Comparison of ENCODE assay signal across 17 mouse cellular contexts in the genomic region with DNA sequence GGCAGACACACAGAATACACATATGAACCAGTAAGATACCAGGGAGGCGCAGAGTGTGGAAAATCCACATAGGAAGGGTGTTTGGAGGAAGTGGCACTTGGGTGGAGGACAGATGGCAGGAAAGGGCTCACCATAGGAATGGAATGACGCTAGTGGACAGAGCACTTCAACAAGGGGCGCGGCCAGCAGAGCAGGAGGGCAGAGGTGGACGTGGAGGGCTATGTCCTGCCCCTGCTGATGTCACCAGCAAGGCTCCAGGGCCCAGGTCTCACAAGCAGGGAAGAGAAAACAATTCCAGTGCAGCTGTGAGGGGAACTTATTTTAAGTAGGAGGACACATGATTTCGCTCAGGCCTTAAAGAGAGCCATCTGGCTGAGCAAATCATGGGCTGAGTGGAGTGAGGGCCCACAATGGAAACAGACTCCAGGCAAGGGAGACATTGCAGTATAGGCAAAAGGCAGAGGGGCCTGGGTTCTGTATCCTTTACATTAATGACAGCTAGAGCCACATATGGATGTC. TPM values are rescaled to one million over a fixed set of nuclear protein-coding genes. Genes with fewer than 3 reads are reported as not detected.
DNase-seq lines count a peak whose midpoint lies in the region; ATAC-seq and TF ChIP-seq lines count a peak whose summit lies in the region.
"Had no signal": no experiment of that assay in that cellular context is flagged by ENCODE, and none has a peak within 500 bp of the region (broad histone marks: within the 10 kb centered on the region; RNA-seq: fewer than 3 reads in every experiment).

No protein-coding gene starts in this region.

- no peak for ATAC-seq in heart, embryonic 12.5 days (ENCODE audit: insufficient number of reproducible peaks, low FRiP score)
- ATAC-seq in embryonic facial prominence, embryonic 13.5 days (ENCODE audit: insufficient number of reproducible peaks, insufficient read depth, low FRiP score, low TSS enrichment, low read depth), result no peak
- peak; percentile 83 for ATAC-seq in lung, postnatal 0 days
- ATAC-seq in hindbrain, embryonic 13.5 days (ENCODE audit: low FRiP score), result no peak
- ATAC-seq in hindbrain, embryonic 14.5 days (ENCODE audit: low FRiP score), result no peak
- ATAC-seq: inflammation-experienced regulatory T-cells, adult 6 months; midbrain, embryonic 16.5 days had no signal

- no peak overlapping the region for H3K4me2 ChIP-seq in heart, embryonic 12.5 days
- H3K4me2 ChIP-seq in embryonic facial prominence, embryonic 13.5 days, result no peak overlapping the region
- H3K4me2 ChIP-seq in lung, postnatal 0 days (replicated peaks; ENCODE audit: low read depth, low read length), result no peak overlapping the region
- no peak overlapping the region for H3K4me2 ChIP-seq in hindbrain, embryonic 13.5 days
- H3K4me2 ChIP-seq in hindbrain, embryonic 14.5 days (replicated peaks), result no peak overlapping the region
- H3K4me2 ChIP-seq: liver, embryonic 13.5 days; neural tube, embryonic 12.5 days had no signal

- no peak for TF ChIP-seq CTCF in lung, postnatal 0 days (IDR thresholded peaks at IDR 0.05)

- 57% methylated on average over 6 of the region's 6 CpGs for WGBS in heart, embryonic 12.5 days
- WGBS in embryonic facial prominence, embryonic 13.5 days, result 68% methylated on average over 6 of the region's 6 CpGs
- 56% methylated on average over 6 of the region's 6 CpGs for WGBS in lung, postnatal 0 days
- WGBS in hindbrain, embryonic 13.5 days, result 80% methylated on average over 6 of the region's 6 CpGs
- 74% methylated on average over 6 of the region's 6 CpGs for WGBS in hindbrain, embryonic 14.5 days

- peaks cover 35% of the 10 kb centered on the region for H3K4me1 ChIP-seq in heart, embryonic 12.5 days (replicated peaks)
- H3K4me1 ChIP-seq in embryonic facial prominence, embryonic 13.5 days, result peaks cover 18% of the 10 kb centered on the region; the same call in 1 of the 2 replicates
- H3K4me1 ChIP-seq in lung, postnatal 0 days (ENCODE audit: insufficient read depth, low read depth, low read length), result no peaks in the 10 kb centered on the region; the same call in 1 of the 2 replicates
- peaks cover 4% of the 10 kb centered on the region; the same call in 1 of the 2 replicates for H3K4me1 ChIP-seq in hindbrain, embryonic 13.5 days (replicated peaks)
- H3K4me1 ChIP-seq in hindbrain, embryonic 14.5 days (replicated peaks; ENCODE audit: control insufficient read depth, insufficient read depth, low read length), result no peaks in the 10 kb centered on the region
- H3K4me1 ChIP-seq: neural tube, embryonic 12.5 days had no signal

- TF ChIP-seq EP300 in lung, postnatal 0 days (IDR thresholded peaks at IDR 0.05), result peak; percentile 77

- H3K27ac ChIP-seq in heart, embryonic 12.5 days (ENCODE audit: poor library complexity, severe bottlenecking), result 0 out of 2 replicates have a peak overlapping the region, but pooled peaks have one; percentile 45
- H3K27ac ChIP-seq in embryonic facial prominence, embryonic 13.5 days, result peak overlapping the region; percentile 44
- peak overlapping the region; percentile 81 for H3K27ac ChIP-seq in lung, postnatal 0 days (ENCODE audit: low read length)
- no peak overlapping the region for H3K27ac ChIP-seq in hindbrain, embryonic 13.5 days
- H3K27ac ChIP-seq in hindbrain, embryonic 14.5 days, result no peak overlapping the region
- H3K27ac ChIP-seq: liver, embryonic 13.5 days; neural tube, embryonic 12.5 days had no signal

- H3K36me3 ChIP-seq in heart, embryonic 12.5 days, result peaks cover 41% of the 10 kb centered on the region
- peaks cover 61% of the 10 kb centered on the region for H3K36me3 ChIP-seq in embryonic facial prominence, embryonic 13.5 days
- H3K36me3 ChIP-seq in lung, postnatal 0 days (ENCODE audit: insufficient read depth, low read length), result peaks cover 6% of the 10 kb centered on the region; the same call in 1 of the 2 replicates
- peaks cover 9% of the 10 kb centered on the region for H3K36me3 ChIP-seq in hindbrain, embryonic 13.5 days
- no peaks in the 10 kb centered on the region; the same call in 1 of the 2 replicates for H3K36me3 ChIP-seq in hindbrain, embryonic 14.5 days (replicated peaks; ENCODE audit: control insufficient read depth, insufficient read depth)

- H3K4me3 ChIP-seq in heart, embryonic 12.5 days, result no peak overlapping the region
- no peak overlapping the region for H3K4me3 ChIP-seq in embryonic facial prominence, embryonic 13.5 days
- H3K4me3 ChIP-seq in lung, postnatal 0 days (ENCODE audit: low read depth, low read length), result no peak overlapping the region
- H3K4me3 ChIP-seq in hindbrain, embryonic 13.5 days, result no peak overlapping the region
- H3K4me3 ChIP-seq in hindbrain, embryonic 14.5 days (replicated peaks; ENCODE audit: low read length), result no peak overlapping the region
- H3K4me3 ChIP-seq: liver, embryonic 13.5 days; neural tube, embryonic 12.5 days had no signal

- H3K27me3 ChIP-seq in heart, embryonic 12.5 days (replicated peaks), result no peaks in the 10 kb centered on the region
- H3K27me3 ChIP-seq in embryonic facial prominence, embryonic 13.5 days, result no peaks in the 10 kb centered on the region
- H3K27me3 ChIP-seq in lung, postnatal 0 days (replicated peaks; ENCODE audit: insufficient read depth, low read length), result no peaks in the 10 kb centered on the region
- H3K27me3 ChIP-seq in hindbrain, embryonic 13.5 days, result no peaks in the 10 kb centered on the region
- H3K27me3 ChIP-seq in hindbrain, embryonic 14.5 days (ENCODE audit: control insufficient read depth, insufficient read depth, low read length), result no peaks in the 10 kb centered on the region
- H3K27me3 ChIP-seq: liver, embryonic 13.5 days; neural tube, embryonic 12.5 days had no signal

- intact Hi-C loops in heart, postnatal 36 days (cut with DNase I), result loop anchor here (5.0 kb wide), 1 partner anchor 67 kb away; a partner anchor contains a TSS

- no peaks in the 10 kb centered on the region for H3K9me3 ChIP-seq in heart, embryonic 12.5 days (replicated peaks)
- no peaks in the 10 kb centered on the region for H3K9me3 ChIP-seq in embryonic facial prominence, embryonic 13.5 days
- H3K9me3 ChIP-seq in lung, postnatal 0 days (ENCODE audit: low read length), result no peaks in the 10 kb centered on the region
- H3K9me3 ChIP-seq in hindbrain, embryonic 13.5 days, result no peaks in the 10 kb centered on the region
- H3K9me3 ChIP-seq in hindbrain, embryonic 14.5 days (ENCODE audit: control insufficient read depth, low read length), result no peaks in the 10 kb centered on the region
- H3K9me3 ChIP-seq: G1E; liver, embryonic 13.5 days; neural tube, embryonic 12.5 days had no signal

- H3K9ac ChIP-seq in heart, embryonic 12.5 days, result no peak overlapping the region
- H3K9ac ChIP-seq in embryonic facial prominence, embryonic 13.5 days, result 0 out of 2 replicates have a peak overlapping the region, but pooled peaks have one; percentile 21
- H3K9ac ChIP-seq in lung, postnatal 0 days (replicated peaks; ENCODE audit: low read depth), result no peak overlapping the region
- no peak overlapping the region for H3K9ac ChIP-seq in hindbrain, embryonic 13.5 days
- no peak overlapping the region for H3K9ac ChIP-seq in hindbrain, embryonic 14.5 days
- H3K9ac ChIP-seq: liver, embryonic 13.5 days; neural tube, embryonic 12.5 days had no signal

- DNase-seq in heart, postnatal 36 days, result no peak
- peak; percentile 20 for DNase-seq in MN1 (ENCODE audit: low spot score)
- peak; percentile 87 for DNase-seq in lung, postnatal 0 days (ENCODE audit: low spot score)
- DNase-seq in embryo, embryonic 11 days, result no peak
- DNase-seq in hindbrain, embryonic 14.5 days (ENCODE audit: low spot score), result no peak
- DNase-seq: adrenal gland, adult 8-10 months; cerebellum, adult 8-10 months; layer of hippocampus, adult 9-11 months; liver, embryonic 13.5 days; thymus, postnatal 36 days had no signal

RNA-seq across cellular contexts. Expression of a gene that starts 58.9 kb away (rescaled TPM):
- 0.99 and 1.1 TPM in 2 replicates for polyA plus RNA-seq in heart, embryonic 12.5 days (2016; fragmentation: Nextera tagmentation; extraction: Ambion mirVana)
- total RNA-seq in heart, postnatal 36 days (2021), result 1 to 10 TPM in 1 of 2 experiments, under 1 TPM in 1; 0.92 to 1.6 TPM
- polyA plus RNA-seq in embryonic facial prominence, embryonic 13.5 days (2015; fragmentation: Nextera tagmentation; extraction: Ambion mirVana), result 2.6 and 2.7 TPM in 2 replicates
- polyA plus RNA-seq in lung, postnatal 0 days (2015; fragmentation: Nextera tagmentation; extraction: Ambion mirVana), result 8.4 and 10.3 TPM in 2 replicates
- 2.6 and 3.5 TPM in 2 replicates for polyA plus RNA-seq in hindbrain, embryonic 13.5 days (2015; fragmentation: Nextera tagmentation; extraction: Ambion mirVana)
- 3.4 and 3.5 TPM in 2 replicates for polyA plus RNA-seq in hindbrain, embryonic 14.5 days (2014; fragmentation: Nextera tagmentation; extraction: Ambion mirVana)
- total RNA-seq: G1E had no signal
- polyA plus RNA-seq: G1E had no signal

Comparison
In these comparisons a context has a peak if more than half of its experiments do, and no peak if none do; other contexts are left out.
1. H3K27ac ChIP-seq: peak in heart, embryonic 12.5 days (single experiment), embryonic facial prominence, embryonic 13.5 days (single experiment) and lung, postnatal 0 days (single experiment); none in hindbrain, embryonic 13.5 days (single experiment) and hindbrain, embryonic 14.5 days (single experiment).
2. DNase-seq: peak in MN1 (single experiment) and lung, postnatal 0 days (single experiment); none in heart, postnatal 36 days (0 of 2), embryo, embryonic 11 days (single experiment) and hindbrain, embryonic 14.5 days (single experiment).